Mouse (Mus musculus): ENCODE measurements at regions not wholly inside any gene's neighbourhood (a gene's known extent, or its start where the extent isn't known, plus 50 kb on each side); places are given as distances from the start of the nearest gene placed in this dataset.

GRCm38 (mm10) chr10:25754300-25754699 is 218.2 kb upstream of the Smlr1 start:
- TF ChIP-seq POLR2A (IDR thresholded peaks at IDR 0.05; ENCODE audit: borderline replicate concordance, extremely low read depth, insufficient read depth, insufficient read length, poor library complexity, severe bottlenecking): no peak
- no peak for TF ChIP-seq CTCF (IDR thresholded peaks at IDR 0.05; ENCODE audit: borderline replicate concordance, extremely low read depth, insufficient read depth, insufficient read length)
